Mouse (Mus musculus) E14TG2a.4 (cell line): ENCODE data around the gene Tmem209.

ENCODE experiments used
- CTCF ChIP-seq: conservative IDR thresholded peaks from 2 replicates; pipeline ENCODE4 v1.5.1; 2014; ENCODE audit warnings: low read length
- POU5F1 ChIP-seq: IDR thresholded peaks from 2 replicates; pipeline ENCODE4 v1.6.1; 2014; ENCODE audit warnings: low read length, borderline replicate concordance

- TF ChIP-seq CTCF (no peak), POU5F1 (no peak)
Measured at GRCm38 (mm10) chr6:30546571-30547273, 37.1 kb upstream of the Tmem209 start.
